Mouse (Mus musculus) liver, postnatal 0 days (tissue): ENCODE measurements around the gene 1700003F12Rik.
A peak's percentile ranks its signal among the peaks of the same experiment; 100 is the strongest.

ENCODE experiments used
- CTCF ChIP-seq: sonication (generic); IDR thresholded peaks from 2 replicates; pipeline ENCODE4 v1.5.1; 2016; ENCODE audit warnings: antibody characterized with exemption, low read depth
- EP300 ChIP-seq: IDR thresholded peaks from 2 replicates; pipeline ENCODE4 v1.6.1; 2016; ENCODE audit warnings: antibody characterized with exemption, low read depth, mild to moderate bottlenecking

GRCm38 (mm10) chr2:154539720-154540119 is 7.2 kb upstream of the 1700003F12Rik start:
- no peak for TF ChIP-seq EP300
- TF ChIP-seq CTCF, result peak; percentile 72
